Mouse (Mus musculus) CH12.LX (cell line): Measurements from ENCODE around the gene Mab21l1.

ENCODE experiments used
- E2F4 ChIP-seq: IDR thresholded peaks from 2 replicates; pipeline ENCODE4 v1.6.1; 2011; ENCODE audit warnings: low read depth, low read length, improper control_type of control experiment; ENCODE audit not compliant: insufficient replicate concordance
- TCF12 ChIP-seq: IDR thresholded peaks from 2 replicates; pipeline ENCODE4 v1.6.1; 2014; ENCODE audit warnings: low read depth, mild to moderate bottlenecking, inconsistent platforms, low read length, improper control_type of control experiment

- TF ChIP-seq E2F4 (no peak), TCF12 (no peak)
Measured at GRCm38 (mm10) chr3:55769308-55769707, 13.0 kb upstream of the Mab21l1 start.
